Mouse (Mus musculus) G1E (cell line): Measurements from ENCODE around the gene C1rb.
"Not testable (repeated sequence)": the region's sequence is repeated elsewhere in the genome, so short reads cannot be mapped to it uniquely, and the experiment has no call there.

ENCODE experiments used
- CTCF ChIP-seq: IDR thresholded peaks from 2 replicates; pipeline ENCODE4 v1.5.1; 2012; ENCODE audit warnings: low read depth, low read length, inconsistent platforms, mixed read lengths
- GATA1 ChIP-seq: IDR thresholded peaks from 2 replicates; pipeline ENCODE4 v1.6.1; 2012; ENCODE audit warnings: borderline replicate concordance, low read length, inconsistent platforms, mixed read lengths
- GATA2 ChIP-seq: IDR thresholded peaks from 2 replicates; pipeline ENCODE4 v1.6.1; 2012; ENCODE audit warnings: low read depth, low read length, inconsistent platforms, borderline replicate concordance
- POLR2AphosphoS5 ChIP-seq: IDR thresholded peaks from 2 replicates; pipeline ENCODE4 v1.6.1; 2012; ENCODE audit warnings: low read depth, low read length, inconsistent platforms; ENCODE audit not compliant: insufficient replicate concordance
- TAL1 ChIP-seq: conservative IDR thresholded peaks from 2 replicates; pipeline ENCODE4 v1.6.1; 2012; ENCODE audit warnings: low read depth, low read length, inconsistent platforms, mixed read lengths

DNA sequence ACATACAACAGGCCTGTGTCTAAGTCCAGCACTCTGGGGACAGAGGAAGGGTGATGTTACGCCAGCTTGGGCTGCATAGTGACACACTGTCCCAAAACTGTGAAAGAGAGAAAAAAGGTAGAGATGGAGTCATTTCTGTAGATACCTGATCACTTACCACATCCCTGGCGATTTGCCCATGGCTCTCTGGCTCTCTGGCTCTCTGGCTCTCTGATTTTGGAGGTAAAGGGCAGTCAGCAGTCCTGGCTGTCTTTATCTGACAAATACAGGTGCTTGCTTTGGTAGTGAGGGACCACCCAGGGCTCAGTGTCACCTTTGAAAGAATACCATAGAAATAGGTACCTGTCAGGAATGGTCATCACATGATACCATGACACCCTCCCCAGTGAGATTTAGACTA is 28.9 kb upstream of the C1rb start:
- TF ChIP-seq GATA1, CTCF, TAL1, POLR2AphosphoS5, GATA2: not testable (repeated sequence)
